Mouse (Mus musculus) urinary bladder, adult 2 months (tissue): ENCODE data around the gene Zfp366. TPM values are rescaled to one million over a fixed set of nuclear protein-coding genes. Genes with fewer than 3 reads are reported as not detected.

ENCODE experiments used
- polyA plus RNA-seq: library from polyadenylated mRNA; depleted of rRNA; stranded (reverse); fragments of >200 nt; gene quantifications from 2 replicates; pipeline ENCODE4 v1.2.3, GENCODE M21; 2012; rRNA removed

Zfp366 gene
- polyA plus RNA-seq, 1 experiment: 1.1 TPM

Other genes with a start within 250 kb of the Zfp366 start
- not detected in 2 replicates for gene 1700024P04Rik, start 200.3 kb upstream of the Zfp366 start, polyA plus RNA-seq
- gene Ptcd2, start 159.9 kb downstream of the Zfp366 start, polyA plus RNA-seq: 22.2 and 23.5 TPM in 2 replicates
- 20.8 and 21.1 TPM in 2 replicates for gene Mrps27, start 160.0 kb downstream of the Zfp366 start, polyA plus RNA-seq